Mouse (Mus musculus) C2C12 (cell line): ENCODE data around the gene Lactb. TPM values are rescaled to one million over a fixed set of nuclear protein-coding genes. Genes with fewer than 3 reads are reported as not detected.

Source experiments
- H3K27me3 ChIP-seq: one replicate; pipeline ENCODE4 v1.6.1; 2011; ENCODE audit not compliant: control insufficient read depth, insufficient read depth, insufficient read length
- H3K36me3 ChIP-seq: one replicate; pipeline ENCODE4 v1.6.1; 2011; ENCODE audit not compliant: control insufficient read depth, insufficient read depth
- H3K4me3 ChIP-seq: one replicate; pipeline ENCODE4 v1.5.1; 2011; ENCODE audit warnings: mild to moderate bottlenecking, control low read depth; ENCODE audit not compliant: poor library complexity, insufficient read depth, severe bottlenecking
- H3K79me2 ChIP-seq: one replicate; pipeline ENCODE4 v1.6.1; 2011; ENCODE audit not compliant: control insufficient read depth, insufficient read depth
- H3K79me3 ChIP-seq: one replicate; pipeline ENCODE4 v1.6.1; 2011; ENCODE audit warnings: low read depth, control low read depth
- H3ac ChIP-seq: one replicate; pipeline ENCODE3; 2011; ENCODE audit warnings: low read depth; ENCODE audit not compliant: control insufficient read depth, insufficient read length
- CEBPB ChIP-seq: IDR thresholded peaks from one replicate; pipeline ENCODE4 v1.6.1; 2011; ENCODE audit warnings: low read depth, mild to moderate bottlenecking, control low read depth, moderate library complexity
- CTCF ChIP-seq: IDR thresholded peaks from one replicate; pipeline ENCODE4 v1.5.1; 2011; ENCODE audit not compliant: control insufficient read depth, insufficient read depth, insufficient read length
- FOSL1 ChIP-seq: IDR thresholded peaks from one replicate; pipeline ENCODE4 v1.8.0; 2011; ENCODE audit warnings: mild to moderate bottlenecking, low read length; ENCODE audit not compliant: poor library complexity, insufficient read depth, severe bottlenecking
- MAX ChIP-seq: IDR thresholded peaks from one replicate; pipeline ENCODE4 v1.6.1; 2011; ENCODE audit warnings: mild to moderate bottlenecking, control low read depth
- MYOD1 ChIP-seq: IDR thresholded peaks from one replicate; pipeline ENCODE4 v1.6.1; 2011; ENCODE audit warnings: low read depth; ENCODE audit not compliant: control insufficient read depth, insufficient read length
- MYOG ChIP-seq: IDR thresholded peaks from one replicate; pipeline ENCODE4 v1.6.1; 2011; ENCODE audit not compliant: control insufficient read depth, insufficient read length; ENCODE audit errors: extremely low read depth
- USF1 ChIP-seq: IDR thresholded peaks from one replicate; pipeline ENCODE4 v1.6.1; 2011; ENCODE audit warnings: low read depth, mild to moderate bottlenecking, control low read depth, moderate library complexity
- long read RNA-seq, 2 experiments: library from polyadenylated mRNA; unstranded; transcript quantifications; one replicate each; pipeline ENCODE4 v2.0.0; 2019 to 2020
- polyA plus RNA-seq: library from polyadenylated mRNA; unstranded; fragments of >200 nt; fragmentation: generic; extraction: Trizol; gene quantifications from one replicate; pipeline ENCODE4 v1.2.1, GENCODE M21; 2012; ENCODE audit warnings: missing spikeins

Gene Lactb
- polyA plus RNA-seq, result 7.5 TPM
- long read RNA-seq, experiment 1, partial matches to known transcripts, result 7 of 9 reads
- long read RNA-seq, experiment 1, other reads (novel, unspliced or antisense), result 1 of 9 reads
- long read RNA-seq, experiment 2, partial matches to known transcripts, result 0 of 1 reads
- long read RNA-seq, experiment 2, other reads (novel, unspliced or antisense), result 0 of 1 reads

DNA sequence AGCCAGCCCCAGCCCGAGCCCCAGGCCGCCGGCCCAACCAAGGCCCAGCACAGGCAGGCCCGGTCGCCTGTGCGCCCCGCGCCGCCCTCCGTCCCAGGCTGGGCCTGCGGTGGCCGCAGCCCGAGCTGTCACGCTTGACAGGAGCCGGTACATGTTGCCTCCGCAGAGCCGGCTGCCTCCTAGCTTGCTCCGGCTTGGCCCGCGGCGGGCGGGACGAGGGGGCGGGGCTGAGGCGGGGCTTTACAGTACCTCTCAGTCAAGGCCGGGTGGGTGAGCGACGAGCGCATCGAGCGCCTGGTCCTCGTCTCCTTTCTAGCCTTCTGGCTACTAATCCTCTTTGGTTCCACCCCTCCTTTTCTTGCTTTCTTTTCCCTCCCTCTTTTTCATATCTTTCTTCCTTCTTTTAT is at the start of gene Lactb:
Lactb (minus strand) TSS at position 246 of the 407 bp plus-strand sequence.
- TF ChIP-seq MAX (no peak), USF1 (no peak), CEBPB (no peak)
- H3K27me3 ChIP-seq, result no peaks in the 10 kb centered on the region
- no peaks in the 10 kb centered on the region for H3K79me2 ChIP-seq
- no peaks in the 10 kb centered on the region for H3K36me3 ChIP-seq
- H3ac ChIP-seq, result peak within 1 kb of the TSS; percentile 91
- peak within 1 kb of the TSS; percentile 65 for H3K4me3 ChIP-seq
- no peaks in the 10 kb centered on the region for H3K79me3 ChIP-seq

DNA sequence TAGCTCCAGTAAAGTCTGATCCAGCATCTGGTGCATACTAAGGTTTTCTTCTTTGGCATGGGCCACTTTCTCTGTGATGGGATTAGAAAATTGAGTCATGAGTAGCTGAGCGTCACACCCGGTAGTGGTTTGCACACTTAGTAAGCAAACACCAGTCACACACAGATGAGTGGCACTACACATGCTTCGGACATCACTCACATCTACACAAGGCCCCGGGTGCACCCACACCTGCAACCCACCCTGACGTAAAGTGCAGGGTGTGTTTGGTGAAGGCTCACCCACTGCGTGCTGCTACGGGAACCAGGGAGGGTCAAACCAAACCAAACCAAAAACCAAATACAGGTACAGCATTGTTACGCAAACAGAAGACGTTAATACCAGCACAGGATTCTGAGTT is 48.1 kb upstream of the Lactb start:
- TF ChIP-seq MYOG (no peak), MAX (no peak), FOSL1 (no peak), CTCF (no peak), USF1 (no peak), CEBPB (no peak), MYOD1 (no peak)
- Histone ChIP-seq H3K36me3 (peaks cover 74% of the 10 kb centered on the region), H3K79me2 (peaks cover 36% of the 10 kb centered on the region), H3K4me3 (no peak overlapping the region), H3K79me3 (peaks cover 5% of the 10 kb centered on the region), H3K27me3 (no peaks in the 10 kb centered on the region), H3ac (no peak overlapping the region)

DNA sequence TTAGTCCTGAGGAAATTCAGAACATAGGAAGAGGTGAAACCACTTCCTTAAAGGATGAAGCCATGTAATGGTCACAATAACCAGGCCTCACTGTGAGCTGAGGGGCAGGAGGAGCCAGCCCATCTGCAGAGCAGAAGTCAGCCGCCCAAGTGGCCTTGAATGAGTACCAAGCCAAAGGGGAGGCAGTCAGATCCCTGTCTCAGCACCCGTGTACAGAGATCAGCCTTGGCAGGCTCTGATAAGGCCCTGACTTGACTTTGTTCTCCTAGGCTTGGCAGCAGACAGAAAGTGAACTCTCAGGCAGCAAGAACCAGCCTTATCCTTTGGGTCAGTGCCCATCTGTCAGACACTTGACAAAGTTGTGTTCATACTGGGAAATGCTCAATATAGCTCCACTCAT is 44.8 kb upstream of the Lactb start:
- Histone ChIP-seq H3K79me2 (peaks cover 15% of the 10 kb centered on the region), H3K4me3 (no peak overlapping the region), H3K27me3 (no peaks in the 10 kb centered on the region), H3K36me3 (peaks cover 42% of the 10 kb centered on the region), H3K79me3 (no peaks in the 10 kb centered on the region), H3ac (no peak overlapping the region)
- TF ChIP-seq MYOD1, result no peak
- no peak for TF ChIP-seq CEBPB
- no peak for TF ChIP-seq MAX
- no peak for TF ChIP-seq CTCF
- no peak for TF ChIP-seq MYOG
- TF ChIP-seq USF1, result no peak
- TF ChIP-seq FOSL1, result no peak

DNA sequence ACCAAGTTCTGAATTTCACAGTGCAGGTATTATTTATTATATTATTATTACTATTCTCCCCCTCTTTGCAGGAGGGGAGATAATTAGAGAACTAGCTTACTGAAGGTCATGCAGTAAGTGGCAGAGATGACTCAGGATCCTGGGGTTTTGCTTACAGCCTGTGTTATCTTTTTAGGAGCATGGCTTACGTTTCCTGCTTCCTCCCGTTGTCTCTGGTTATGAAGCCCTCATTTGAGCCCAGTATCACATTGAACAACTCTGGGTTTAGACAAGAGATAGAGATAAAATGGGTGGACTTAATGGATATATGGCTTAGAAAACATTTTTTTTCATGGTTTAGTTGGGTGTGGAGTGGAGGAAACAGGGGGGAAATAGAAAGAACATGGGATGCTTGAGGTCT is 38.2 kb upstream of the Lactb start:
- no peaks in the 10 kb centered on the region for H3K79me3 ChIP-seq
- H3ac ChIP-seq, result no peak overlapping the region
- H3K79me2 ChIP-seq, result no peaks in the 10 kb centered on the region
- H3K36me3 ChIP-seq, result no peaks in the 10 kb centered on the region
- H3K27me3 ChIP-seq, result no peaks in the 10 kb centered on the region
- H3K4me3 ChIP-seq, result no peak overlapping the region
- TF ChIP-seq CTCF (no peak), FOSL1 (no peak), CEBPB (no peak), MAX (no peak), MYOG (no peak), MYOD1 (no peak), USF1 (no peak)

DNA sequence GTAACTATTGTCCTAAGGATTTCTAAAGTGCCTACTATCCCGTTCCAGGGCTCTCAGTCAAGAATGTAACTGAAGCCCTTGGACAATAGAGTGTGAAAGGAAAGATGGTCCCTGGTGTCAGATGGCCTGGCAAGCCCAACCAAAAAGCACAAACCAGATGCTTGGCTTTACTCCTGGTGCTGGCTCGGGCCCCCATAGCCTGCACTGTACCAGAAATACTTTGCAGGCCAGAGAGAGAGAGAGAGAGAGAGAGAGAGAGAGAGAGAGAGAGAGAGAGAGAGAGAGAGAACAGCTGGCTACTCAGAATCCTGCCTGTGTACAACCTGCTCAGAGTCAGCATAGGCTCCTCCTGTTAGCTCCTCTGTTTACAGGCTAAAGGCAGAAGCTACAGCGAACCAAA is 37.2 kb upstream of the Lactb start:
- TF ChIP-seq MYOD1, result no peak
- TF ChIP-seq CTCF, result no peak
- no peak for TF ChIP-seq FOSL1
- no peak for TF ChIP-seq CEBPB
- no peak for TF ChIP-seq USF1
- no peak for TF ChIP-seq MAX
- no peak for TF ChIP-seq MYOG
- no peaks in the 10 kb centered on the region for H3K79me2 ChIP-seq
- no peak overlapping the region for H3ac ChIP-seq

DNA sequence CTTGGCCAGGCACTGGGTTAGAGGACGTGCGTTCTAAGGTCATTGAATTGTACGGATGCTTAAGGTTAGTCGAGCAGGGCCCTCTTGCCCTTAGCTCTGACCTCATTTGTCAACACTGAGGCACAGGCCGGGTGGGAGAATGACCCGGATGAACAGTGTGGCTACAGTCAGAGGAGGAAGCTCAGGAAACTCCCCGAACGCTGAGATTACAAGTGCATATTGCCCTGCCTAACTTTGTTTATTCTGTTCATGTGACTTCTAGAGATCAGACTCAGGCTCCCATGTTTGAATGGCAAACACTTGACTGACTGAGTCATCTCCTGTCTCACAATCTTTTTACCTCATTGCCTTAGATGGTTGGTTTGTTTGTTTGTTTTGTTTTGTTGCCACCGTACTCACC is 36.2 kb upstream of the Lactb start:
- no peaks in the 10 kb centered on the region for H3K36me3 ChIP-seq
- H3ac ChIP-seq, result no peak overlapping the region
- H3K27me3 ChIP-seq, result no peaks in the 10 kb centered on the region
- TF ChIP-seq MYOD1, result no peak
- TF ChIP-seq FOSL1, result no peak
- peak; percentile 55 for TF ChIP-seq USF1
- H3K79me2 ChIP-seq, result no peaks in the 10 kb centered on the region
- H3K4me3 ChIP-seq, result no peak overlapping the region
- H3K79me3 ChIP-seq, result no peaks in the 10 kb centered on the region

More for the DNA sequence above, 37.2 kb upstream of the Lactb start:
- H3K36me3 ChIP-seq, result no peaks in the 10 kb centered on the region
- H3K27me3 ChIP-seq, result no peaks in the 10 kb centered on the region
- H3K4me3 ChIP-seq, result no peak overlapping the region
- no peaks in the 10 kb centered on the region for H3K79me3 ChIP-seq
